Mouse (Mus musculus) thymus, adult 2 months (tissue): ENCODE results near the gene Rbm7. TPM values are rescaled to one million over a fixed set of nuclear protein-coding genes. Genes with fewer than 3 reads are reported as not detected.

ENCODE experiments used
- DNase-seq: peaks from one replicate; pipeline ENCODE4 v3.0.0; 2021
- H3K27ac ChIP-seq: fragments of 200-500 bp; 2 replicates; pipeline ENCODE4 v1.5.1; 2012; ENCODE audit warnings: low read length, control low read depth; ENCODE audit not compliant: control insufficient read depth, insufficient read depth
- H3K27me3 ChIP-seq: fragments of 200-500 bp; 2 replicates; pipeline ENCODE4 v1.6.1; 2012; ENCODE audit warnings: mild to moderate bottlenecking, low read length, moderate library complexity, mixed read lengths; ENCODE audit not compliant: control insufficient read depth, insufficient read depth
- H3K36me3 ChIP-seq: fragments of 200-500 bp; 2 replicates; pipeline ENCODE4 v1.6.1; 2012; ENCODE audit warnings: mild to moderate bottlenecking, low read length, moderate library complexity; ENCODE audit not compliant: control insufficient read depth, insufficient read depth
- H3K4me1 ChIP-seq: fragments of 200-500 bp; replicated peaks from 2 replicates; pipeline ENCODE4 v1.6.1; 2012; ENCODE audit warnings: low read length; ENCODE audit not compliant: control insufficient read depth, insufficient read depth
- H3K4me3 ChIP-seq: fragments of 200-500 bp; 2 replicates; pipeline ENCODE4 v1.5.1; 2012; ENCODE audit warnings: mild to moderate bottlenecking, low read length, control low read depth, moderate library complexity; ENCODE audit not compliant: control insufficient read depth, insufficient read depth
- CTCF ChIP-seq: fragments of 200-500 bp; IDR thresholded peaks from 2 replicates; pipeline ENCODE4 v1.5.1; 2012; ENCODE audit warnings: mild to moderate bottlenecking, control low read depth, low read length, moderate library complexity, borderline replicate concordance; ENCODE audit not compliant: control insufficient read depth, poor library complexity, insufficient read depth; ENCODE audit errors: extremely low read depth
- POLR2A ChIP-seq: fragments of 200-500 bp; IDR thresholded peaks from 2 replicates; pipeline ENCODE4 v1.6.1; 2012; ENCODE audit warnings: mild to moderate bottlenecking, low read length, control low read depth, moderate library complexity; ENCODE audit not compliant: control insufficient read depth, poor library complexity, insufficient read depth; ENCODE audit errors: extremely low read depth
- WGBS: fragments of 180-500 bp; shearing (Covaris S2); methylation state at CpG from one replicate; pipeline ENCODE4 v1.1.7; 2018; 5-methylcytosine and 5-hydroxymethylcytosine counted together
- polyA plus RNA-seq: library from polyadenylated mRNA; depleted of rRNA; stranded (reverse); fragments of >200 nt; gene quantifications from 2 replicates; pipeline ENCODE4 v1.2.3, GENCODE M21; 2012; rRNA removed

Rbm7 gene
- polyA plus RNA-seq, 1 experiment: 37.2 TPM

DNA sequence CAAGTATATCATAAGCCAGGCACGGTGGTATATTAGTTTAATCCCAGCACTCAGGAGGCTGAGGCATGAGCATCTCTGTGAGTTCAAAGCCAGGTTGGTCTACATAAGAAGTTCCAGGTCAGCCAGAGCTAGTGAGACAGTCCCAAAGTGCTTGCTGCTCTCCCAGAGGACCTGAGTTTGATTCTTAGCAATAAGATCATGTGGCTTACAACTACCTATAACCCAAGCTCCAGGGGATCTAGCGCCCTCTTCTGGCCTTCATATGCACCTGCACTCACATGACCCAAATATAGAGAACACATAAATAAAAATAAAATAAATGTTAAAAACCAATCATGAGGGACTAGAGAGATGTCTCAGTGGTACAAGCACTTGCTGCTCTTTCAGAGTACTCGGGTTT, 36.2 kb downstream of the Rbm7 start:
- no peaks in the 10 kb centered on the region for H3K27me3 ChIP-seq
- WGBS: 80% methylated on average over 3 of the region's 3 CpGs
- no peak for TF ChIP-seq CTCF
- H3K4me3 ChIP-seq: no peak overlapping the region
- DNase-seq: no peak
- H3K27ac ChIP-seq: no peak overlapping the region
- no peaks in the 10 kb centered on the region for H3K36me3 ChIP-seq
- H3K4me1 ChIP-seq: no peaks in the 10 kb centered on the region

DNA sequence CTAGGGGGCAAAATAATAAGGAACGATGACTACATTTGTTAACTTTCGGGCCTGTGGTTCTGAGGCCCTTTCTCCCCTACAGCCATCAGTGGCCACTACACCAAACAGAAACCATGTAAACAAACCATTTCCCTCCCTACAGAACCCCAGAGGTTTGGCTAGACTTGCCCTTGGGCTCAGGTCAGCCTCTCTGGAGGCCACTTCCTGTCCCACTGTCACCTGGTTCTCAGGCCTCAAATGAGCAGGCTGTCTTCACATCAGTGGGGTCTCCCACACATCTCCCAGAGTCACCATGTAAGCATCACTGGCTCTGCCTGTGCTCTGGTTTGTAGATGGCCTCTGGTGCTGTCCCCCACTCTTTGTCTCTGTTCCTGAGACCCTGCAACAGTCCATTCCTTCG, 39.1 kb downstream of the Rbm7 start:
- no peak for DNase-seq
- Histone ChIP-seq H3K36me3 (no peaks in the 10 kb centered on the region), H3K4me1 (no peaks in the 10 kb centered on the region), H3K27me3 (no peaks in the 10 kb centered on the region), H3K4me3 (no peak overlapping the region), H3K27ac (no peak overlapping the region)
- 93% methylated on average over 3 of the region's 3 CpGs for WGBS
- no peak for TF ChIP-seq POLR2A
- TF ChIP-seq CTCF: no peak

DNA sequence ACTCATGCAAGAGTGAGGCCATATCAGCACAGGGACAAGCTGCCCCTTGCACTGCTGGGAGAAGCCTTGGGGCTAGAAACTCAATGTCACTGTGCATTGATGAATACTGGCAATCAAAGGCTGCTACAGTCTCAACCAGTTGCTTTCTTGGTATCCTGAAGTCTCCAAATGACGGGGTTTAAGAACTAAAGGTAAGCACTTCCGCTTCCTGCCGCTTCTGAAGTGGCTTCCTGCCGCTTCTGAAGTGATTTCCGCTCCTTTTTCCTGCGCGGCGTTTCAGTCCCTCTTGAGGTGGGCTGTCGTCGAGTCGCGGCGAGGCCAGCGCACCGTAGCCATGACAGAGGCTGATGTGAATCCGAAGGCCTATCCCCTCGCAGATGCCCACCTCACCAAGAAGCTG, 45.0 kb downstream of the Rbm7 start:
- no peaks in the 10 kb centered on the region for H3K36me3 ChIP-seq
- peak; percentile 28 for DNase-seq

DNA sequence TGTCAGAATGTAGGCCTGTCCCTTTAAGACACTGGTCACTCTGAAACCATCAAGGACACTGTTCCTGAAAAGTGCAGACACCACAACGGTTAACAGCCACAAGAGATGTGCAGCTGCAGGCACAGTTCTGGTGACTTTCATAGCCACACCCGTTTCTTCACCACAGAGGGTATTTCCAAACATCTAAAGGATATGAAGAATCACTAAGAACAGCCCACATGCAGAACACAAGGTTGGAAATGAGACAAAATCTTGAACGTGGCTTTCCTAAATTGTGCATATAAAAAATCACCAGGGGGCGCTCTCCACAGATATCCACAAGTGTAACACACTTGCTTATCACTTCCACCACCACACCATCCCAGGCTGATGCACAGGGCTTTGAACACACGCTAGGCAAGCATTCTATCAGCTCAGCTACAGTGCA, 47.3 kb downstream of the Rbm7 start:
- Histone ChIP-seq H3K4me1 (peaks cover 3% of the 10 kb centered on the region; the same call in 1 of the 2 replicates), H3K27me3 (no peaks in the 10 kb centered on the region), H3K27ac (no peak overlapping the region), H3K4me3 (no peak overlapping the region), H3K36me3 (no peaks in the 10 kb centered on the region)
- peak; percentile 34 for DNase-seq
- TF ChIP-seq CTCF: no peak
- no peak for TF ChIP-seq POLR2A
- WGBS: 7% methylated on average over 5 of the region's 5 CpGs

More for the DNA sequence above, 45.0 kb downstream of the Rbm7 start:
- Histone ChIP-seq H3K27me3 (no peaks in the 10 kb centered on the region), H3K4me1 (peaks cover 3% of the 10 kb centered on the region; the same call in 1 of the 2 replicates), H3K4me3 (no peak overlapping the region), H3K27ac (no peak overlapping the region)
- WGBS: 30% methylated on average over 17 of the region's 17 CpGs
- TF ChIP-seq POLR2A: no peak

DNA sequence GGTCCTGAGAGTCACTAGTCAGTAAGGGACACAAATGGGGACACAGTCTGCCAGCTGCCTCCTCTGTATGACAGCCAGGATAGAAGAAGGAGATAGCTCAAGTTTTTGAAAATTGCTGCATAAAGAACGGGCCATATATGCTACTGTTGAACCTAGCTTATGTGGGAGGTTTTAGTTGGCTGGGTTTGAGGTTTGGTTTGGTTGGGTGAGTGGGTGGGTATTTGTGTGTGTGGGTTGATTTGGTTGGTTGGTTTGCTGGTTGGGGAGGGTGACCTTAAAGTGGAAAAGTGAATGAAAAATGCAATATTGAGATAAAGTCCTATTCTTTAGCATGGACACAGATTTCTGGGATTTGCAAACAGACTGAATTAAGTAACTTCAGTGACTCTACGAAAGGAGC, 50.3 kb downstream of the Rbm7 start:
- peaks cover under 1% of the 10 kb centered on the region; the same call in 1 of the 2 replicates for H3K4me1 ChIP-seq
- H3K27ac ChIP-seq: no peak overlapping the region
- H3K36me3 ChIP-seq: no peaks in the 10 kb centered on the region
- no peak for TF ChIP-seq POLR2A
- TF ChIP-seq CTCF: no peak
- 60% methylated on average over 2 of the region's 2 CpGs for WGBS
- no peak for DNase-seq
- no peak overlapping the region for H3K4me3 ChIP-seq
- no peaks in the 10 kb centered on the region for H3K27me3 ChIP-seq

DNA sequence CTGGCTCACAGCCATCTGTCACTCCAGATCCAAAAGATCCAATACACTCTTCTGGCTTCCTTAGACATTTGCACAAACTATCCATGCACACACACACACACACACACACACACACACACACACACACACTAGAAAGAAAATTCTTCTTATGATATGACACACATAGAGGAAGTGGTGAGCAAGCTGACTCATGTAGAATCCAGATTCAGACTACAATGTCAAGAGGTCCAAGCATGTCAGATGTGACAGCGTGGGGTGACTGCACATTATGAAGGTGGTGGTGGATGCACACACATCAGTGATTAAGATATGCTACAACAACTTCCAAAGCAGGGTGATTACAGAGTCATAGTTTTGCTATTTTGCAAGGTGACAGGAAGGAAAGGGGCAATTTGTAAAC, 51.2 kb downstream of the Rbm7 start:
- no peak for DNase-seq
- no peak overlapping the region for H3K4me3 ChIP-seq
- H3K4me1 ChIP-seq: no peaks in the 10 kb centered on the region
- no peak for TF ChIP-seq POLR2A
- no peak for TF ChIP-seq CTCF
- H3K27ac ChIP-seq: no peak overlapping the region
- H3K27me3 ChIP-seq: no peaks in the 10 kb centered on the region
- WGBS: 9% methylated on average over 1 of the region's 1 CpGs
- H3K36me3 ChIP-seq: no peaks in the 10 kb centered on the region

Other genes with a start within 250 kb of the Rbm7 start
- gene Nxpe2, start 141.8 kb downstream of the Rbm7 start, polyA plus RNA-seq: 1.3 and 2.1 TPM in 2 replicates
- gene Rexo2, start 14.7 kb downstream of the Rbm7 start, polyA plus RNA-seq: 48.4 and 51.0 TPM in 2 replicates
- gene Gm5617, start 143 bp upstream of the Rbm7 start, polyA plus RNA-seq: 44.7 and 60.3 TPM in 2 replicates
- 0.87 and 2.3 TPM in 2 replicates for gene Nnmt, start 109.9 kb upstream of the Rbm7 start, polyA plus RNA-seq